Mouse (Mus musculus) liver, embryonic 14.5 days (tissue): Measurements from ENCODE around the gene Tubb5. TPM values are rescaled to one million over a fixed set of nuclear protein-coding genes. Genes with fewer than 3 reads are reported as not detected.

Source experiments
- ATAC-seq: fragments of 200-750 bp; cut with Nextera tagmentation; 2 replicates; pipeline ENCODE4 v1.8.0; 2017; ENCODE audit warnings: moderate number of reproducible peaks, mild to moderate bottlenecking, moderate library complexity; ENCODE audit not compliant: insufficient read depth
- DNase-seq, 3 experiments: peaks; one replicate each; pipeline ENCODE4 v3.0.0-alpha.2; 2012 to 2013; ENCODE audit warnings: low read depth in 3 of 3, low spot score in 3 of 3
- H3K27ac ChIP-seq: fragments of 300-500 bp; sonication (generic); 2 replicates; pipeline ENCODE4 v1.5.1; 2014; ENCODE audit warnings: moderate library complexity, mild to moderate bottlenecking, control low read depth, inconsistent platforms
- H3K27me3 ChIP-seq: fragments of 300-500 bp; sonication (generic); 2 replicates; pipeline ENCODE4 v1.6.1; 2014; ENCODE audit warnings: mild to moderate bottlenecking, low read length, moderate library complexity; ENCODE audit not compliant: control insufficient read depth, insufficient read depth
- H3K36me3 ChIP-seq: fragments of 300-500 bp; sonication (generic); replicated peaks from 2 replicates; pipeline ENCODE4 v1.6.1; 2014; ENCODE audit warnings: low read depth; ENCODE audit not compliant: control insufficient read depth, insufficient read depth
- H3K4me1 ChIP-seq, 2 experiments: fragments of 200-500 bp in 1 of 2; fragments of 300-500 bp in 1 of 2; sonication (generic) in 1 of 2; replicated peaks; 2 replicates each; pipeline ENCODE4 v1.6.1; 2012 to 2014; ENCODE audit warnings: antibody characterized with exemption in 1 of 2, inconsistent platforms in 1 of 2, low read length in 1 of 2; ENCODE audit not compliant: control insufficient read depth in 2 of 2, insufficient read depth in 2 of 2
- H3K4me2 ChIP-seq: fragments of 300-500 bp; sonication (generic); 2 replicates; pipeline ENCODE4 v1.6.1; 2014; ENCODE audit warnings: low read depth, mild to moderate bottlenecking, control low read depth, moderate library complexity
- H3K4me3 ChIP-seq, 2 experiments: fragments of 200-500 bp in 1 of 2; fragments of 300-500 bp in 1 of 2; sonication (generic) in 1 of 2; 2 replicates each; pipeline ENCODE4 v1.5.1; 2012 to 2014; ENCODE audit warnings: low read depth in 2 of 2, low read length in 2 of 2, mild to moderate bottlenecking in 2 of 2, control low read depth in 1 of 2, inconsistent platforms in 1 of 2, moderate library complexity in 1 of 2; ENCODE audit not compliant: insufficient read depth in 1 of 2
- H3K9ac ChIP-seq: fragments of 300-500 bp; sonication (generic); replicated peaks from 2 replicates; pipeline ENCODE4 v1.6.1; 2014; ENCODE audit warnings: mild to moderate bottlenecking, control low read depth, moderate library complexity
- H3K9me3 ChIP-seq: fragments of 300-500 bp; sonication (generic); 2 replicates; pipeline ENCODE4 v1.6.1; 2016; ENCODE audit warnings: low read length, mixed read lengths; ENCODE audit not compliant: control insufficient read depth
- CTCF ChIP-seq: IDR thresholded peaks from 2 replicates; pipeline ENCODE4 v1.5.1; 2016; ENCODE audit warnings: antibody characterized with exemption, low read depth, control low read depth
- EP300 ChIP-seq: IDR thresholded peaks from 2 replicates; pipeline ENCODE4 v1.6.1; 2016; ENCODE audit warnings: antibody characterized with exemption, low read depth
- WGBS: fragments of 180-500 bp; shearing (Covaris S2); extraction: QIAGEN DNeasy Blood & Tissue Kit; methylation state at CpG from one replicate; pipeline ENCODE4 v1.1.7; 2014; ENCODE audit not compliant: insufficient replicate concordance; 5-methylcytosine and 5-hydroxymethylcytosine counted together
- polyA plus RNA-seq, 2 experiments: library from polyadenylated mRNA; depleted of rRNA in 1 of 2; stranded (reverse) in 1 of 2; unstranded in 1 of 2; fragments of >200 nt; fragmentation: Nextera tagmentation in 1 of 2; extraction: Ambion mirVana in 1 of 2; gene quantifications; 2 replicates each; pipeline versions ENCODE4 v1.2.1 to v1.2.3; 2012 to 2014

Tubb5 gene
- polyA plus RNA-seq, 2 experiments: 330 to 467 TPM

GRCm38 (mm10) chr17:35812307-35812706, 25.8 kb downstream of the Tubb5 start:
- H3K9me3 ChIP-seq: no peaks in the 10 kb centered on the region
- H3K4me2 ChIP-seq: no peak overlapping the region
- no peaks in the 10 kb centered on the region for H3K36me3 ChIP-seq
- peaks cover 4 to 21% of the 10 kb centered on the region in 2 experiments; a peak in 1 of 4 replicates for H3K4me1 ChIP-seq
- no peak overlapping the region for H3K9ac ChIP-seq
- no peak for DNase-seq
- ATAC-seq: no peak
- H3K4me3 ChIP-seq: no peak overlapping the region
- no peak for TF ChIP-seq EP300
- no peak for TF ChIP-seq CTCF
- 74% methylated on average over 5 of the region's 5 CpGs for WGBS
- H3K27me3 ChIP-seq: no peaks in the 10 kb centered on the region
- H3K27ac ChIP-seq: no peak overlapping the region

GRCm38 (mm10) chr17:35810900-35811648, 27.0 kb downstream of the Tubb5 start:
- Histone ChIP-seq H3K36me3 (no peaks in the 10 kb centered on the region), H3K9ac (no peak overlapping the region), H3K9me3 (no peaks in the 10 kb centered on the region), H3K27me3 (no peaks in the 10 kb centered on the region), H3K4me2 (no peak overlapping the region), H3K4me3 (no peak overlapping the region), H3K4me1 (peaks cover 4 to 21% of the 10 kb centered on the region in 2 experiments; a peak in 1 of 4 replicates), H3K27ac (no peak overlapping the region)
- TF ChIP-seq EP300: no peak
- no peak for TF ChIP-seq CTCF
- 41% methylated on average over 5 of the region's 5 CpGs for WGBS
- DNase-seq: no peak
- no peak for ATAC-seq

- 79% methylated on average over 11 of the region's 11 CpGs for WGBS
- H3K4me1 ChIP-seq: peaks cover 0 to 11% of the 10 kb centered on the region in 2 experiments; a peak in 1 of 4 replicates
- ATAC-seq: no peak
Observed at GRCm38 (mm10) chr17:35809395-35809794, 28.7 kb downstream of the Tubb5 start.

GRCm38 (mm10) chr17:35808073-35808472, 30.0 kb downstream of the Tubb5 start:
- 52% methylated on average over 9 of the region's 9 CpGs for WGBS
- H3K27me3 ChIP-seq: no peaks in the 10 kb centered on the region
- H3K36me3 ChIP-seq: no peaks in the 10 kb centered on the region
- H3K4me2 ChIP-seq: no peak overlapping the region
- no peak overlapping the region for H3K27ac ChIP-seq
- peaks cover 0 to 4% of the 10 kb centered on the region in 2 experiments; a peak in 1 of 4 replicates for H3K4me1 ChIP-seq
- no peak for ATAC-seq
- TF ChIP-seq EP300: no peak
- TF ChIP-seq CTCF: no peak
- no peak overlapping the region for H3K9ac ChIP-seq
- H3K4me3 ChIP-seq: no peak overlapping the region
- DNase-seq: no peak
- no peaks in the 10 kb centered on the region for H3K9me3 ChIP-seq

More at GRCm38 (mm10) chr17:35809395-35809794, 28.7 kb downstream of the Tubb5 start:
- Histone ChIP-seq H3K36me3 (no peaks in the 10 kb centered on the region), H3K4me3 (no peak overlapping the region), H3K9me3 (no peaks in the 10 kb centered on the region), H3K4me2 (no peak overlapping the region), H3K27me3 (no peaks in the 10 kb centered on the region), H3K27ac (no peak overlapping the region), H3K9ac (no peak overlapping the region)
- DNase-seq: no peak
- TF ChIP-seq CTCF (no peak), EP300 (no peak)

GRCm38 (mm10) chr17:35803858-35804399, 34.2 kb downstream of the Tubb5 start:
- Histone ChIP-seq H3K4me2 (no peak overlapping the region), H3K9ac (no peak overlapping the region), H3K36me3 (no peaks in the 10 kb centered on the region), H3K4me1 (0 out of 4 replicates have a peak, but pooled peaks cover 0 to 5% of the 10 kb centered on the region in 2 experiments), H3K9me3 (no peaks in the 10 kb centered on the region), H3K4me3 (no peak overlapping the region), H3K27ac (no peak overlapping the region), H3K27me3 (no peaks in the 10 kb centered on the region)
- DNase-seq: no peak
- no peak for ATAC-seq
- no peak for TF ChIP-seq CTCF
- TF ChIP-seq EP300: no peak
- WGBS: 53% methylated on average over 4 of the region's 4 CpGs
